Mouse (Mus musculus) right cerebral cortex, adult 2 months (tissue): Measurements from ENCODE around the gene Crlf2.

Source experiments
- DNase-seq, 2 experiments: peaks; one replicate each; pipeline ENCODE4 v3.0.0; 2021 to 2022; ENCODE audit warnings: low spot score in 2 of 2

Gene Crlf2

GRCm38 (mm10) chr5:109548712-109549111 is 10.1 kb downstream of the Crlf2 start:
- peak in 1 of 2 experiments; percentile 29 for DNase-seq

- DNase-seq = no peak
Observed at GRCm38 (mm10) chr5:109547112-109547511, 11.7 kb downstream of the Crlf2 start.

- DNase-seq = no peak
Observed at GRCm38 (mm10) chr5:109509679-109510078, 49.1 kb downstream of the Crlf2 start.

- peak; percentile 9 to 14 for DNase-seq
Observed at GRCm38 (mm10) chr5:109506729-109507128, 52.1 kb downstream of the Crlf2 start.
